Mouse (Mus musculus): ENCODE results near the gene Hdac1.

- TF ChIP-seq CTCF (IDR thresholded peaks at IDR 0.05; ENCODE audit: borderline replicate concordance, insufficient read depth, low read length), result no peak
- TF ChIP-seq POLR2A (IDR thresholded peaks at IDR 0.05; ENCODE audit: low read depth, low read length), result no peak
Observed at GRCm38 (mm10) chr4:129525338-129525737, 17.2 kb downstream of the Hdac1 start.

All from embryonic fibroblast, embryonic 13.5 days (primary cell).